ENCODE assay signal across 8 mouse cellular contexts in the genomic region with DNA sequence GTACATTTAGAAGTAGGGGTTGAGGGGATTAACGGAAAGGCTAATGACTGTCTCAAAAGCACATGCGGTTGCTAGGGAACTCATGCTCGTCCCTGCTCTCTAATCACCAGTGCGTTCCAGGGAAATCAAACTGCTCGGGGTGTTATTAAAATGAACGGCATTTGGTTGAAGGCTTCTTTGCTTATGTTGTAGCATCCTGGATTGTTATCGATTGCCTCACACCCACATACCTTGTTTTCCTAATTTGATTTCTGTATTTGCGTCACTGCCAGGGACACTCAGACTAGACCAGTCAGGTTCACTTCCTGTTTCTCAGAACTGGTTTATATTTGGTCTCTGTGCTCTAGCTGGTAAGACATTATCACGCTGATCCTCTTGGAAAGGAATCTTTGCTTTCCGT.
A peak's percentile ranks its signal among the peaks of the same experiment; 100 is the strongest.
DNase-seq lines count a peak whose midpoint lies in the region; ATAC-seq and TF ChIP-seq lines count a peak whose summit lies in the region.

No protein-coding gene starts in this region.

- 14% methylated on average over 10 of the region's 10 CpGs for WGBS in kidney, adult 2 months
- WGBS in forebrain, embryonic 13.5 days, result 14% methylated on average over 10 of the region's 10 CpGs

- peak overlapping the region; percentile 79 for H3K27ac ChIP-seq in kidney, adult 2 months (ENCODE audit: insufficient read depth, low read depth, low read length)
- H3K27ac ChIP-seq in forebrain, embryonic 13.5 days, result no peak overlapping the region

- no peaks in the 10 kb centered on the region for H3K36me3 ChIP-seq in kidney, adult 2 months (ENCODE audit: control insufficient read depth, insufficient read depth, low read length)
- H3K36me3 ChIP-seq in forebrain, embryonic 13.5 days (ENCODE audit: poor library complexity, severe bottlenecking), result no peaks in the 10 kb centered on the region
- no peaks in the 10 kb centered on the region for H3K36me3 ChIP-seq in megakaryocyte, embryonic 14.5 days (replicated peaks; ENCODE audit: low read length)

- no peaks in the 10 kb centered on the region for H3K9me3 ChIP-seq in forebrain, embryonic 13.5 days (replicated peaks)
- H3K9me3 ChIP-seq in megakaryocyte, embryonic 14.5 days, result no peaks in the 10 kb centered on the region

- ATAC-seq in forebrain, embryonic 13.5 days, result no peak

- no peak overlapping the region for H3K9ac ChIP-seq in forebrain, embryonic 13.5 days

- DNase-seq in kidney, adult 2 months, result peak; percentile 70
- no peak for DNase-seq in kidney, postnatal 14 days
- peak; percentile 84 for DNase-seq in CD4-positive, CD25-positive, alpha-beta regulatory T cell, adult 2 months (ENCODE audit: low read depth, low spot score)
- no peak for DNase-seq in cerebellum, postnatal 4 days (ENCODE audit: low spot score in 2 of 2)
- no peak for DNase-seq in urinary bladder, postnatal 10 days (ENCODE audit: low spot score)
- DNase-seq in kidney, postnatal 10 days, result no peak

- no peak for TF ChIP-seq POLR2A in kidney, adult 2 months (IDR thresholded peaks at IDR 0.05; ENCODE audit: low read depth, low read length)

- peak overlapping the region; percentile 42 for H3K4me3 ChIP-seq in kidney, adult 2 months (ENCODE audit: insufficient read depth, low read depth, low read length)
- H3K4me3 ChIP-seq in forebrain, embryonic 13.5 days, result 0 out of 2 replicates have a peak overlapping the region, but pooled peaks have one; percentile 2
- peak overlapping the region; percentile 98 for H3K4me3 ChIP-seq in megakaryocyte, embryonic 14.5 days (replicated peaks)

- H3K4me1 ChIP-seq in kidney, adult 2 months (ENCODE audit: control insufficient read depth, insufficient read depth, low read length), result peaks cover 15% of the 10 kb centered on the region
- peaks cover 44% of the 10 kb centered on the region for H3K4me1 ChIP-seq in forebrain, embryonic 13.5 days
- peaks cover 54% of the 10 kb centered on the region for H3K4me1 ChIP-seq in megakaryocyte, embryonic 14.5 days

- TF ChIP-seq CTCF in kidney, adult 2 months (conservative IDR thresholded peaks at IDR 0.05; ENCODE audit: insufficient read depth, insufficient read length, low read depth, low read length), result no peak

- H3K4me2 ChIP-seq in forebrain, embryonic 13.5 days, result peak overlapping the region; percentile 42; the same call in 1 of the 2 replicates

- no peaks in the 10 kb centered on the region for H3K27me3 ChIP-seq in kidney, adult 2 months (replicated peaks; ENCODE audit: control insufficient read depth, insufficient read depth, low read length)
- H3K27me3 ChIP-seq in forebrain, embryonic 13.5 days, result peaks cover 55% of the 10 kb centered on the region
- H3K27me3 ChIP-seq in megakaryocyte, embryonic 14.5 days (replicated peaks), result no peaks in the 10 kb centered on the region

Comparison
In these comparisons a context has a peak if more than half of its experiments do, and no peak if none do; other contexts are left out.
1. DNase-seq: peak in kidney, adult 2 months (single experiment) and CD4-positive, CD25-positive, alpha-beta regulatory T cell, adult 2 months (single experiment); none in kidney, postnatal 14 days (single experiment), cerebellum, postnatal 4 days (0 of 2), urinary bladder, postnatal 10 days (single experiment) and kidney, postnatal 10 days (single experiment).
2. H3K4me3 ChIP-seq: peak in every context shown above with its lines; median percentile 98 in megakaryocyte, embryonic 14.5 days; 42 in kidney, adult 2 months; 2 in forebrain, embryonic 13.5 days.